Mouse (Mus musculus): ENCODE measurements around the gene Ceacam10. TPM values are rescaled to one million over a fixed set of nuclear protein-coding genes. Genes with fewer than 3 reads are reported as not detected.

The Ceacam10 gene
- total RNA-seq, 2 experiments from 2014 or later: not detected

Other genes with a start within 250 kb of the Ceacam10 start
- gene Irgq, start 246.5 kb upstream of the Ceacam10 start, total RNA-seq (2021): 10 to 100 TPM; 11.5 to 16.2 TPM
- not detected for gene Pinlyp, start 231.1 kb upstream of the Ceacam10 start, total RNA-seq (2021)
- 10 to 100 TPM; 16.5 to 20.1 TPM for gene Xrcc1, start 230.9 kb upstream of the Ceacam10 start, total RNA-seq (2021)
- gene Ethe1, start 189.7 kb upstream of the Ceacam10 start, total RNA-seq (2021): 10 to 100 TPM; 25.5 to 29.0 TPM
- gene Zfp575, start 189.6 kb upstream of the Ceacam10 start, total RNA-seq (2021): under 1 TPM in 1 of 2 experiments, not detected in 1; 0.09 TPM
- under 1 TPM; 0.34 to 0.64 TPM for gene Phldb3, start 166.4 kb upstream of the Ceacam10 start, total RNA-seq (2021)
- not detected for gene Lypd3, start 140.7 kb upstream of the Ceacam10 start, total RNA-seq (2021)
- gene Tex101, start 100.5 kb upstream of the Ceacam10 start, total RNA-seq (2021): not detected
- not detected for gene BC049730, start 68.0 kb upstream of the Ceacam10 start, total RNA-seq (2021)
- not detected for gene Gm4763, start 50.3 kb upstream of the Ceacam10 start, total RNA-seq (2021)
- not detected for gene Cd177, start 16.9 kb upstream of the Ceacam10 start, total RNA-seq (2021)
- gene Gm9844, start 85.0 kb downstream of the Ceacam10 start, total RNA-seq (2021): not detected
- not detected for gene Lypd4, start 92.7 kb downstream of the Ceacam10 start, total RNA-seq (2021)
- gene Dmrtc2, start 92.9 kb downstream of the Ceacam10 start, total RNA-seq (2021): not detected
- gene Rps19, start 107.2 kb downstream of the Ceacam10 start, total RNA-seq (2021): 100 to 1,000 TPM; 312 to 357 TPM
- gene Cd79a, start 120.2 kb downstream of the Ceacam10 start, total RNA-seq (2021): under 1 TPM in 1 of 2 experiments, not detected in 1; 0.14 TPM
- 10 to 100 TPM; 21.0 to 23.8 TPM for gene Arhgef1, start 125.7 kb downstream of the Ceacam10 start, total RNA-seq (2021)
- not detected for gene Gm4881, start 167.3 kb downstream of the Ceacam10 start, total RNA-seq (2021)
- gene Rabac1, start 195.5 kb downstream of the Ceacam10 start, total RNA-seq (2021): 100 to 1,000 TPM; 222 to 264 TPM
- under 1 TPM; 0.17 to 0.23 TPM for gene Atp1a3, start 228.8 kb downstream of the Ceacam10 start, total RNA-seq (2021)